Mouse (Mus musculus) forebrain, postnatal 0 days (tissue): ENCODE results near the gene Adamts4. TPM values are rescaled to one million over a fixed set of nuclear protein-coding genes. Genes with fewer than 3 reads are reported as not detected.

ENCODE experiments used
- ATAC-seq: fragments of 200-750 bp; cut with Nextera tagmentation; 2 replicates; pipeline ENCODE4 v1.8.0; 2017; ENCODE audit warnings: mild to moderate bottlenecking, moderate library complexity
- DNase-seq: peaks from one replicate; pipeline ENCODE4 v3.0.0-alpha.2; 2015
- H3K27ac ChIP-seq: fragments of 300-500 bp; sonication (generic); 2 replicates; pipeline ENCODE4 v1.5.1; 2014; ENCODE audit warnings: low read depth, mild to moderate bottlenecking, antibody characterized with exemption, low read length, moderate library complexity, mixed read lengths
- H3K27me3 ChIP-seq: fragments of 300-500 bp; sonication (generic); 2 replicates; pipeline ENCODE4 v1.6.1; 2014; ENCODE audit warnings: mild to moderate bottlenecking, low read length, mixed read lengths; ENCODE audit not compliant: insufficient read depth
- H3K36me3 ChIP-seq: fragments of 300-500 bp; sonication (generic); 2 replicates; pipeline ENCODE4 v1.6.1; 2014; ENCODE audit warnings: mild to moderate bottlenecking, moderate library complexity; ENCODE audit not compliant: insufficient read depth
- H3K4me1 ChIP-seq: fragments of 300-500 bp; sonication (generic); 2 replicates; pipeline ENCODE4 v1.6.1; 2014; ENCODE audit warnings: antibody characterized with exemption; ENCODE audit not compliant: insufficient read depth
- H3K4me2 ChIP-seq: fragments of 300-500 bp; sonication (generic); 2 replicates; pipeline ENCODE4 v1.6.1; 2014; ENCODE audit warnings: low read depth, mild to moderate bottlenecking, moderate library complexity
- H3K4me3 ChIP-seq: fragments of 300-500 bp; sonication (generic); 2 replicates; pipeline ENCODE4 v1.5.1; 2014; ENCODE audit warnings: low read depth, low read length, mixed read lengths
- H3K9ac ChIP-seq: fragments of 300-500 bp; sonication (generic); 2 replicates; pipeline ENCODE4 v1.6.1; 2014; ENCODE audit warnings: mild to moderate bottlenecking
- H3K9me3 ChIP-seq: fragments of 300-500 bp; sonication (generic); 2 replicates; pipeline ENCODE4 v1.6.1; 2016; ENCODE audit warnings: low read length
- CTCF ChIP-seq: sonication (generic); IDR thresholded peaks from 2 replicates; pipeline ENCODE4 v1.5.1; 2016; ENCODE audit warnings: antibody characterized with exemption, control low read depth, low read depth
- WGBS: fragments of 180-500 bp; shearing (Covaris S2); extraction: QIAGEN DNeasy Blood & Tissue Kit; methylation state at CpG from one replicate; pipeline ENCODE4 v1.1.7; 2014; 5-methylcytosine and 5-hydroxymethylcytosine counted together
- polyA plus RNA-seq: library from polyadenylated mRNA; unstranded; fragments of >200 nt; fragmentation: Nextera tagmentation; extraction: Ambion mirVana; gene quantifications from 2 replicates; pipeline ENCODE4 v1.2.1, GENCODE M21; 2015
- total RNA-seq: library from RNA; depleted of rRNA; stranded (reverse); fragments of >200 nt; gene quantifications from 2 replicates; pipeline ENCODE4 v1.2.3, GENCODE M21; 2014

The Adamts4 gene
- total and polyA plus RNA-seq, 2 experiments from 2014 or later: 5.6 to 5.9 TPM

GRCm38 (mm10) chr1:171223168-171223567 is 27.1 kb upstream of the Adamts4 start:
- no peak for TF ChIP-seq CTCF
- ATAC-seq (no peak), DNase-seq (no peak)
- H3K4me1 ChIP-seq: peaks cover 9% of the 10 kb centered on the region
- peaks cover 18% of the 10 kb centered on the region for H3K36me3 ChIP-seq
- WGBS: 83% methylated on average over 6 of the region's 6 CpGs
- no peaks in the 10 kb centered on the region for H3K27me3 ChIP-seq
- H3K27ac ChIP-seq: 0 out of 2 replicates have a peak overlapping the region, but pooled peaks have one; percentile 35
- peak overlapping the region; percentile 83; the same call in 1 of the 2 replicates for H3K4me2 ChIP-seq
- H3K9ac ChIP-seq: no peak overlapping the region
- peak overlapping the region; percentile 56; the same call in 1 of the 2 replicates for H3K4me3 ChIP-seq
- H3K9me3 ChIP-seq: no peaks in the 10 kb centered on the region

DNA sequence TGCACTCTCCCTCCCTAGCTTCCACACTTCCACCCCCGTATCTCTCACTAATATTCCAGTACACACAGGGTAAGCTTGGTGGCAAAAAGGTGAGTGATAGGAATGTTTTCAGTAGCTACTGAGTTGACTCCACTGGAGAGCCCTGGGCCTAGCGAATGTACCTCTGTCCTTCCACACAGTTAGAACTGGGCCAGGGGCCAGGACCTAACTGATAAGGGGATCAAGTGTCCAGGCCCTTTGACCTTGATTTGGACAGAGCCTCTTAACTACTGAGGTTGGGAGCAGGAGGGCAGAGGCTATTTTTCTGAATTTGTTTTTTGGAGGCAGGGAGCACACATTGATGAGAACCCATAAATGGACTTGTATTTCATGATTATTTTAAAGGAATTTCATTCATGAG is 26.4 kb upstream of the Adamts4 start:
- H3K36me3 ChIP-seq: peaks cover 12% of the 10 kb centered on the region
- no peak for ATAC-seq
- H3K9me3 ChIP-seq: no peaks in the 10 kb centered on the region
- no peak overlapping the region for H3K9ac ChIP-seq
- peaks cover 9% of the 10 kb centered on the region for H3K4me1 ChIP-seq
- DNase-seq: no peak
- no peak overlapping the region for H3K4me2 ChIP-seq
- no peak overlapping the region for H3K27ac ChIP-seq
- 92% methylated on average over 2 of the region's 2 CpGs for WGBS
- TF ChIP-seq CTCF: no peak
- no peaks in the 10 kb centered on the region for H3K27me3 ChIP-seq
- no peak overlapping the region for H3K4me3 ChIP-seq

DNA sequence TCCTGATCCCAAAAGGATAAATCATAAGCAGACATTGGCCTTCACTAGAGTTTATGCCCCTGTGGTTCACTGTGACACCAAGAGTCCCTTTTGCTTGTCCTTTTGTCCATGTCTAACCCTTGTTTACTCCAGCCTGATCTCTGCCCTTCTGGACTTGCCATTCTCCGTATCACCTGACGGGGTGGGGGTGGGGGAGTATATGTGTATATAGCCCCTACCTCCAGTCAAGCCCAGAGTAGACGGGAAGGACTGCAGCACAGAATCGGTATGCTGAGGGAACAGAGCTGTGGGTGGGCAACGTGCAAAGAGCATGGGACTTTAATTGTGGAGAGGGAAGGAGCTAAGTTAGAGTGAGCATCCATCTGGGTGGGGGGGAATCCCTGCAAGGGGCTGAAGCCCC is 25.4 kb upstream of the Adamts4 start, which contains the start of gene Apoa2:
Apoa2 (plus strand) TSS at position 198 of the 400 bp plus-strand sequence.
- Histone ChIP-seq H3K4me1 (peaks cover 9% of the 10 kb centered on the region), H3K4me3 (no peak within 1 kb of the TSS), H3K27me3 (no peaks in the 10 kb centered on the region), H3K36me3 (peaks cover 1% of the 10 kb centered on the region), H3K9me3 (no peaks in the 10 kb centered on the region), H3K9ac (no peak within 1 kb of the TSS), H3K4me2 (no peak within 1 kb of the TSS), H3K27ac (no peak within 1 kb of the TSS)
- no peak for TF ChIP-seq CTCF
- DNase-seq (no peak), ATAC-seq (no peak)
- WGBS: 85% methylated on average over 5 of the region's 5 CpGs

GRCm38 (mm10) chr1:171226780-171227179 is 23.4 kb upstream of the Adamts4 start:
- TF ChIP-seq CTCF: no peak
- Histone ChIP-seq H3K9me3 (no peaks in the 10 kb centered on the region), H3K27ac (no peak overlapping the region), H3K36me3 (no peaks in the 10 kb centered on the region), H3K27me3 (no peaks in the 10 kb centered on the region), H3K4me3 (no peak overlapping the region), H3K4me2 (no peak overlapping the region), H3K4me1 (0 out of 2 replicates have a peak, but pooled peaks cover under 1% of the 10 kb centered on the region), H3K9ac (no peak overlapping the region)
- ATAC-seq: no peak
- 39% methylated on average over 4 of the region's 4 CpGs for WGBS
- no peak for DNase-seq

DNA sequence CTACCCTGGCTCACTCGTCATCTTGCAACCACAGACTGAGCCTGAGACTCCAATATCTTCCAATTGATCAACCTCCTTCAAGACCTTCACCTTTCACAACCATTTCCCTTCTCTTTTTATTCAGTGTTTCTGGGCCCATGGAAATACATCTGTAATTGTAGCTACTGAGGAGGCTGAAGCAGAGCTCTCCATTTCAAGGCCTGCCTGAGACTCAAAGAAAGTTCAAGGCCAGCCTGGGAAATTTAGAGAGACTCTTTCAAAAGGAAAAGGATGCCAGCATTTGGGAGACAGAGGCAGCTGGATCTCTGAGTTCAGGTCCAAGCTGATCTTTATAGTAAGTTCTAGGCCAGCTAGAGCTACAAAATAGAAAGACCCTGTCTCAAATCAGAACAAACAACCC is 22.3 kb upstream of the Adamts4 start:
- WGBS: 86% methylated on average over 1 of the region's 1 CpGs
- Histone ChIP-seq H3K9me3 (no peaks in the 10 kb centered on the region), H3K36me3 (no peaks in the 10 kb centered on the region), H3K27me3 (no peaks in the 10 kb centered on the region), H3K4me3 (no peak overlapping the region), H3K27ac (no peak overlapping the region), H3K9ac (no peak overlapping the region), H3K4me1 (no peaks in the 10 kb centered on the region), H3K4me2 (no peak overlapping the region)
- no peak for TF ChIP-seq CTCF
- no peak for DNase-seq
- ATAC-seq: no peak

- Histone ChIP-seq H3K27me3 (no peaks in the 10 kb centered on the region), H3K27ac (no peak overlapping the region), H3K36me3 (peaks cover 14% of the 10 kb centered on the region), H3K9ac (no peak overlapping the region), H3K4me3 (no peak overlapping the region), H3K4me1 (no peaks in the 10 kb centered on the region), H3K9me3 (no peaks in the 10 kb centered on the region), H3K4me2 (no peak overlapping the region)
- WGBS: 35% methylated on average over 6 of the region's 6 CpGs
- ATAC-seq: no peak
- DNase-seq: no peak
- no peak for TF ChIP-seq CTCF
Measured at GRCm38 (mm10) chr1:171229750-171230149, 20.5 kb upstream of the Adamts4 start.

DNA sequence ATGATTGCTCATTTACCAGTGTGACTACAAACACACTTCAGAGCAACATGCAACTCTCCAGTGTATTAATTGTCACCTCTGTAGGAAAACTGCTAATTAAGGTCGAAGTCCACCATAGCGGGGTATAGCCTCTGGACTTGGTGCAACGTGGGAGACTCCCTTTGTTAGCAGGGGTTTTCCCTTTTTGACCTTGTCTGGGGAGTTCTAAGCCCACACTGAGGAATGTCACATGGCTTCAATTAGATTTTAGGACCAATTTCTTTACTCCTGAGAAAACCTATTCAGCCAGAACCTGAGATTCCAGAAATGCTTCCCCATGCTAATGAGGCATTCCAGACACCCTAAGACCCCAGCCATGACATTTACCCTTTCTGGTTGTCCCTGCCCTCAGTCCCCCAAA is 20.0 kb upstream of the Adamts4 start:
- H3K4me2 ChIP-seq: no peak overlapping the region
- no peak for ATAC-seq
- H3K4me3 ChIP-seq: no peak overlapping the region
- H3K36me3 ChIP-seq: peaks cover 19% of the 10 kb centered on the region
- no peak for DNase-seq
- H3K4me1 ChIP-seq: no peaks in the 10 kb centered on the region
- 28% methylated on average over 3 of the region's 3 CpGs for WGBS
- no peaks in the 10 kb centered on the region for H3K9me3 ChIP-seq
- no peak overlapping the region for H3K27ac ChIP-seq
- no peak overlapping the region for H3K9ac ChIP-seq
- no peaks in the 10 kb centered on the region for H3K27me3 ChIP-seq
- TF ChIP-seq CTCF: no peak

DNA sequence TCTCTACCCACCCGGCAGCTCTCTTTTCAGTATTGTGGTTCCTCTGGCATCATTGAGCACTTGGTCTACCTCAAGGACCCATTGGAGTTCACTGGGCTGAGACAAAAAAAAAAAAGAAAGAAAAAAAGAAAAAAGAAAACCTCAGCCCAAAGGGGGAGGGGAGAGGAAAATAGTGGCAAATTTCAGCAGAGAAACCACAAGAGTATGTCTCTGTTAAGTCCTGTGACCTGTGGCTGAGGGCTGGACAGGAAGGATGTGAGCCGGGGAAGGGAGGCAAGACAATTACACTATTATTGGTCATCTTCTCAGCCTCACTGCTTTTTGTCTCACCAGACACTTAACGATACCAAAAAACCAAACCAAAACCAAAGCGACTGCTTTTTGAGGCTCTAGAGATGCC is 18.4 kb upstream of the Adamts4 start:
- no peak overlapping the region for H3K9ac ChIP-seq
- DNase-seq (no peak), ATAC-seq (no peak)
- H3K9me3 ChIP-seq: no peaks in the 10 kb centered on the region
- TF ChIP-seq CTCF: no peak
- no peak overlapping the region for H3K4me2 ChIP-seq
- 84% methylated on average over 4 of the region's 4 CpGs for WGBS
- H3K36me3 ChIP-seq: peaks cover 33% of the 10 kb centered on the region
- no peak overlapping the region for H3K27ac ChIP-seq
- H3K27me3 ChIP-seq: no peaks in the 10 kb centered on the region
- no peak overlapping the region for H3K4me3 ChIP-seq
- no peaks in the 10 kb centered on the region for H3K4me1 ChIP-seq
